Mouse (Mus musculus): ENCODE results near the gene Dock9. TPM values are rescaled to one million over a fixed set of nuclear protein-coding genes. Genes with fewer than 3 reads are reported as not detected.

Dock9 gene
- polyA plus RNA-seq, 1 experiment: 2.7 TPM

DNA sequence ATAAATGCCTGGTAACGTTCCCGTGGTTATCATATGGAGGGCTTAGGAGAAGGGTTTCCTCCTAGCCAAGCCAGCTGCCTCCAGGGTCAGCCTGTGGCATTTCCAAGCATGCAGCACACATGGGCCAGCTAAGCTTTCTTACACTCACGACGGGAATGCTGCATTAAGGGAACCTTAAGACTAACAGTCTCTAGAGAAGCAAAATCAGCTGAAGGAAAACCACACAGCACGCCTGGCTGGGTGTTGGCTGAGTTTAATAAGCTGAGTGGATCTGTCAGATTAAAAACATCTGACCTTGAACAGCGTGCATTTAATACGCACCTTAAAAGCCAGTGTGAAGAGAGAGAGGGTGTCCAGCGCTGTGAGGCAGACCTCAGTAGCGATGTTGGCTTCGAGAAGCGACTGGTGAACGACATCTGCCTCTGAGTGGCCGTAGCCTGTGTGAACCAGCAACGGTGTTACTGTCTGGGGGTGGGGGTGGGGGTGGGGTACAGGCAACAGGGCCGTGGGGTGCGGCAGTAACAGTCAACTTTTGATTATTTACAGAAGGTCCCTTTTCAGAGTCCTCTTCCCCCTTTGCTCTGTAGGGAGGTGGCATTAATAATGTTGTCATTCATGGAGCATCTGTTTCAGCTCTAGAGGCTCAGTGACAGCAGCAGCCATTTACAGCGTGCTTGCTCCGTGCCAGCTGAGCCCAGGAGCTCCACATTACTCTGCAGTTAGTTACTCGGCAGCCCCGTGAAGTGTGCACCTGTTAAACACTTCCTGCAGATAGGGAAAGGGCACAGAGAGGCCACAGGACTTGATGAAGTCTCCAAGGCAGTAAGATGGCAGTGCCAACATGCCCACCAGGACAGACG lies 211.5 kb downstream of the Dock9 start:
- Histone ChIP-seq H3K4me3 (ENCODE audit: insufficient read depth, poor library complexity, severe bottlenecking) (no peak overlapping the region), H3K27me3 (ENCODE audit: control insufficient read depth, insufficient read depth, insufficient read length) (no peaks in the 10 kb centered on the region), H3K79me3 (ENCODE audit: low read depth) (no peaks in the 10 kb centered on the region), H3K36me3 (ENCODE audit: control insufficient read depth, insufficient read depth) (no peaks in the 10 kb centered on the region), H3ac (ENCODE audit: control insufficient read depth, insufficient read length, low read depth) (no peak overlapping the region), H3K79me2 (ENCODE audit: control insufficient read depth, insufficient read depth) (no peaks in the 10 kb centered on the region)
- TF ChIP-seq USF1 (IDR thresholded peaks at IDR 0.05; ENCODE audit: low read depth): no peak
- no peak for TF ChIP-seq MYOD1 (IDR thresholded peaks at IDR 0.05; ENCODE audit: control insufficient read depth, insufficient read length, low read depth)
- no peak for TF ChIP-seq CTCF (IDR thresholded peaks at IDR 0.05; ENCODE audit: control insufficient read depth, insufficient read depth, insufficient read length)
- no peak for TF ChIP-seq FOSL1 (IDR thresholded peaks at IDR 0.05; ENCODE audit: insufficient read depth, low read length, poor library complexity, severe bottlenecking)
- TF ChIP-seq CEBPB (IDR thresholded peaks at IDR 0.05; ENCODE audit: low read depth): no peak
- TF ChIP-seq MYOG (IDR thresholded peaks at IDR 0.05; ENCODE audit: control insufficient read depth, extremely low read depth, insufficient read length): no peak
- TF ChIP-seq MAX (IDR thresholded peaks at IDR 0.05): no peak

DNA sequence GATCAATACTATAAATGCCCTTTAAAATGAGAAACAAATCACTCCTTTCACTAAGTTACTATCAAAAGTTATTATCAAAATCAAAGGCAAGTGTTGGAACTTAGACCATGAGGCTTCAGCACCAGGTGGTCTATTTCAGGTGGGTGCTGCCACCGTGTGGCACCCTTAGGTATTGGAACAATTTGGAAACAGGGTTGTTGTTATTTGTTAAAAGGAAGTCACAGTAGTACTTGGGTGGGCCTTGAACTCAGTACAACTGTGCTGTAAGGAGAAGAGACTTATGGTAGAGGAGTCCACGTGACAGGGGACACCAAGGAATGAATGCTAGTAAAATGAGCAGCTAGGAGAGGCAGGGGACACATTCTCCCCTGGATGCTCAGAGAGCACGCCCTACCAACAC lies 218.6 kb downstream of the Dock9 start:
- Histone ChIP-seq H3ac (ENCODE audit: control insufficient read depth, insufficient read length, low read depth) (no peak overlapping the region), H3K36me3 (ENCODE audit: control insufficient read depth, insufficient read depth) (peaks cover 9% of the 10 kb centered on the region), H3K79me3 (ENCODE audit: low read depth) (no peaks in the 10 kb centered on the region), H3K27me3 (ENCODE audit: control insufficient read depth, insufficient read depth, insufficient read length) (no peaks in the 10 kb centered on the region), H3K79me2 (ENCODE audit: control insufficient read depth, insufficient read depth) (no peaks in the 10 kb centered on the region), H3K4me3 (ENCODE audit: insufficient read depth, poor library complexity, severe bottlenecking) (no peak overlapping the region)
- TF ChIP-seq CTCF (IDR thresholded peaks at IDR 0.05; ENCODE audit: control insufficient read depth, insufficient read depth, insufficient read length): peak; percentile 39
- no peak for TF ChIP-seq MYOD1 (IDR thresholded peaks at IDR 0.05; ENCODE audit: control insufficient read depth, insufficient read length, low read depth)

- TF ChIP-seq USF1 (IDR thresholded peaks at IDR 0.05; ENCODE audit: low read depth): no peak
- TF ChIP-seq MAX (IDR thresholded peaks at IDR 0.05): no peak
- no peak for TF ChIP-seq CTCF (IDR thresholded peaks at IDR 0.05; ENCODE audit: control insufficient read depth, insufficient read depth, insufficient read length)
- TF ChIP-seq FOSL1 (IDR thresholded peaks at IDR 0.05; ENCODE audit: insufficient read depth, low read length, poor library complexity, severe bottlenecking): no peak
- TF ChIP-seq MYOD1 (IDR thresholded peaks at IDR 0.05; ENCODE audit: control insufficient read depth, insufficient read length, low read depth): no peak
- TF ChIP-seq MYOG (IDR thresholded peaks at IDR 0.05; ENCODE audit: control insufficient read depth, extremely low read depth, insufficient read length): no peak
- no peak for TF ChIP-seq CEBPB (IDR thresholded peaks at IDR 0.05; ENCODE audit: low read depth)
- Histone ChIP-seq H3K27me3 (ENCODE audit: control insufficient read depth, insufficient read depth, insufficient read length) (no peaks in the 10 kb centered on the region), H3K36me3 (ENCODE audit: control insufficient read depth, insufficient read depth) (no peaks in the 10 kb centered on the region), H3ac (ENCODE audit: control insufficient read depth, insufficient read length, low read depth) (no peak overlapping the region), H3K4me3 (ENCODE audit: insufficient read depth, poor library complexity, severe bottlenecking) (no peak overlapping the region), H3K79me3 (ENCODE audit: low read depth) (no peaks in the 10 kb centered on the region), H3K79me2 (ENCODE audit: control insufficient read depth, insufficient read depth) (no peaks in the 10 kb centered on the region)
Observed at GRCm38 (mm10) chr14:121573391-121573790, 224.2 kb downstream of the Dock9 start.

GRCm38 (mm10) chr14:121566794-121567201 lies 230.8 kb downstream of the Dock9 start:
- Histone ChIP-seq H3K27me3 (ENCODE audit: control insufficient read depth, insufficient read depth, insufficient read length) (no peaks in the 10 kb centered on the region), H3K79me3 (ENCODE audit: low read depth) (no peaks in the 10 kb centered on the region), H3ac (ENCODE audit: control insufficient read depth, insufficient read length, low read depth) (no peak overlapping the region), H3K79me2 (ENCODE audit: control insufficient read depth, insufficient read depth) (no peaks in the 10 kb centered on the region), H3K36me3 (ENCODE audit: control insufficient read depth, insufficient read depth) (peaks cover under 1% of the 10 kb centered on the region), H3K4me3 (ENCODE audit: insufficient read depth, poor library complexity, severe bottlenecking) (no peak overlapping the region)
- TF ChIP-seq MYOD1 (IDR thresholded peaks at IDR 0.05; ENCODE audit: control insufficient read depth, insufficient read length, low read depth) (no peak), CEBPB (IDR thresholded peaks at IDR 0.05; ENCODE audit: low read depth) (no peak), FOSL1 (IDR thresholded peaks at IDR 0.05; ENCODE audit: insufficient read depth, low read length, poor library complexity, severe bottlenecking) (no peak), MAX (IDR thresholded peaks at IDR 0.05) (no peak), USF1 (IDR thresholded peaks at IDR 0.05; ENCODE audit: low read depth) (no peak), MYOG (IDR thresholded peaks at IDR 0.05; ENCODE audit: control insufficient read depth, extremely low read depth, insufficient read length) (no peak), CTCF (IDR thresholded peaks at IDR 0.05; ENCODE audit: control insufficient read depth, insufficient read depth, insufficient read length) (no peak)

GRCm38 (mm10) chr14:121565930-121566329 lies 231.7 kb downstream of the Dock9 start:
- Histone ChIP-seq H3K36me3 (ENCODE audit: control insufficient read depth, insufficient read depth) (peaks cover 4% of the 10 kb centered on the region), H3K4me3 (ENCODE audit: insufficient read depth, poor library complexity, severe bottlenecking) (no peak overlapping the region), H3K27me3 (ENCODE audit: control insufficient read depth, insufficient read depth, insufficient read length) (no peaks in the 10 kb centered on the region), H3K79me2 (ENCODE audit: control insufficient read depth, insufficient read depth) (no peaks in the 10 kb centered on the region), H3ac (ENCODE audit: control insufficient read depth, insufficient read length, low read depth) (no peak overlapping the region), H3K79me3 (ENCODE audit: low read depth) (no peaks in the 10 kb centered on the region)
- TF ChIP-seq MYOG (IDR thresholded peaks at IDR 0.05; ENCODE audit: control insufficient read depth, extremely low read depth, insufficient read length) (no peak), MYOD1 (IDR thresholded peaks at IDR 0.05; ENCODE audit: control insufficient read depth, insufficient read length, low read depth) (no peak), USF1 (IDR thresholded peaks at IDR 0.05; ENCODE audit: low read depth) (no peak), CEBPB (IDR thresholded peaks at IDR 0.05; ENCODE audit: low read depth) (no peak), MAX (IDR thresholded peaks at IDR 0.05) (no peak), CTCF (IDR thresholded peaks at IDR 0.05; ENCODE audit: control insufficient read depth, insufficient read depth, insufficient read length) (no peak), FOSL1 (IDR thresholded peaks at IDR 0.05; ENCODE audit: insufficient read depth, low read length, poor library complexity, severe bottlenecking) (no peak)

Measured in C2C12 (cell line).